Mouse (Mus musculus) liver, embryonic 16.5 days (tissue): ENCODE measurements around the gene Arl16. TPM values are rescaled to one million over a fixed set of nuclear protein-coding genes. Genes with fewer than 3 reads are reported as not detected.
A peak's percentile ranks its signal among the peaks of the same experiment; 100 is the strongest.

Experiments used
- ATAC-seq: fragments of 200-750 bp; cut with Nextera tagmentation; 2 replicates; pipeline ENCODE4 v1.8.0; 2017; ENCODE audit warnings: low read depth, mild to moderate bottlenecking, moderate number of reproducible peaks, moderate library complexity
- H3K27ac ChIP-seq: fragments of 300-500 bp; sonication (generic); 2 replicates; pipeline ENCODE4 v1.5.1; 2014; ENCODE audit warnings: mild to moderate bottlenecking, low read length
- H3K27me3 ChIP-seq: fragments of 300-500 bp; sonication (generic); 2 replicates; pipeline ENCODE4 v1.6.1; 2014; ENCODE audit warnings: low read depth, low read length, mixed read lengths; ENCODE audit not compliant: control insufficient read depth, insufficient read depth
- H3K36me3 ChIP-seq: fragments of 300-500 bp; sonication (generic); 2 replicates; pipeline ENCODE4 v1.6.1; 2014; ENCODE audit warnings: mild to moderate bottlenecking; ENCODE audit not compliant: control insufficient read depth, insufficient read depth
- H3K4me1 ChIP-seq: fragments of 300-500 bp; sonication (generic); 2 replicates; pipeline ENCODE4 v1.6.1; 2014; ENCODE audit warnings: low read depth, low read length, mixed read lengths; ENCODE audit not compliant: control insufficient read depth
- H3K4me2 ChIP-seq: fragments of 300-500 bp; sonication (generic); 2 replicates; pipeline ENCODE4 v1.6.1; 2014; ENCODE audit warnings: low read depth, low read length, mixed read lengths
- H3K4me3 ChIP-seq: fragments of 300-500 bp; sonication (generic); 2 replicates; pipeline ENCODE4 v1.5.1; 2014; ENCODE audit warnings: low read depth, mild to moderate bottlenecking, low read length
- H3K9ac ChIP-seq: fragments of 300-500 bp; sonication (generic); 2 replicates; pipeline ENCODE4 v1.6.1; 2014; ENCODE audit warnings: low read depth, low read length
- H3K9me3 ChIP-seq: fragments of 300-500 bp; sonication (generic); replicated peaks from 2 replicates; pipeline ENCODE4 v1.6.1; 2016; ENCODE audit warnings: low read length; ENCODE audit not compliant: control insufficient read depth
- WGBS: fragments of 180-500 bp; shearing (Covaris S2); extraction: QIAGEN DNeasy Blood & Tissue Kit; methylation state at CpG from one replicate; pipeline ENCODE4 v1.1.7; 2014; ENCODE audit not compliant: insufficient replicate concordance; 5-methylcytosine and 5-hydroxymethylcytosine counted together
- polyA plus RNA-seq: library from polyadenylated mRNA; unstranded; fragments of >200 nt; fragmentation: Nextera tagmentation; extraction: Ambion mirVana; gene quantifications from 2 replicates; pipeline ENCODE4 v1.2.1, GENCODE M21; 2015

Gene Arl16
- polyA plus RNA-seq, 1 experiment from 2014 or later, result 12.4 TPM

DNA sequence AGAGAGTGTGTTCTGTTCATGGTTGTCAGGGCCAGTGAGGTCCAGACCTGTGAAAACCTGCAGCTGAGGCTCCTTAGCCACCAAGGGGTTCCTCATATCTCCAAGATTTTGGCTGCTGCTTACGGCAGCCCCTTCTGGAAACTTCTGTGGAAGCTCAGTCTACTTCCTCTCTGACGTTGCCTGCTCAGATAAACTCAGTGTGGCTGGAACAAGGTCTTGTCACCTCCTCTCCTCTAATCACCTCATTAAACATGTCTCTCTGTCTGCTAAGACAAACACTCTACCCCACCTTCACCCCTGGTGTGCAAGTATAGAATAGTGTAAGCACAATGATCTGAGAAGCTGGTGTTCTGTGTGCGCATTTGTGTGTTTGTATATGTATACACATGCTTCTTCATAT, 21.9 kb downstream of the Arl16 start:
- no peak for ATAC-seq
- Histone ChIP-seq H3K9ac (no peak overlapping the region), H3K4me3 (no peak overlapping the region), H3K4me1 (no peaks in the 10 kb centered on the region), H3K27me3 (no peaks in the 10 kb centered on the region), H3K9me3 (no peaks in the 10 kb centered on the region), H3K4me2 (no peak overlapping the region), H3K27ac (no peak overlapping the region), H3K36me3 (no peaks in the 10 kb centered on the region)
- 38% methylated on average over 3 of the region's 3 CpGs for WGBS

- WGBS, result 50% methylated on average over 6 of the region's 6 CpGs
- H3K9me3 ChIP-seq, result no peaks in the 10 kb centered on the region
- H3K36me3 ChIP-seq, result no peaks in the 10 kb centered on the region
- no peak overlapping the region for H3K9ac ChIP-seq
- no peaks in the 10 kb centered on the region for H3K4me1 ChIP-seq
- ATAC-seq, result no peak
- H3K4me2 ChIP-seq, result no peak overlapping the region
- no peak overlapping the region for H3K4me3 ChIP-seq
- no peaks in the 10 kb centered on the region for H3K27me3 ChIP-seq
- H3K27ac ChIP-seq, result no peak overlapping the region
Observed at GRCm38 (mm10) chr11:120444106-120444505, 23.3 kb downstream of the Arl16 start.

- H3K9me3 ChIP-seq, result no peaks in the 10 kb centered on the region
- 67% methylated on average over 3 of the region's 3 CpGs for WGBS
Observed at GRCm38 (mm10) chr11:120442765-120443280, 24.6 kb downstream of the Arl16 start.

DNA sequence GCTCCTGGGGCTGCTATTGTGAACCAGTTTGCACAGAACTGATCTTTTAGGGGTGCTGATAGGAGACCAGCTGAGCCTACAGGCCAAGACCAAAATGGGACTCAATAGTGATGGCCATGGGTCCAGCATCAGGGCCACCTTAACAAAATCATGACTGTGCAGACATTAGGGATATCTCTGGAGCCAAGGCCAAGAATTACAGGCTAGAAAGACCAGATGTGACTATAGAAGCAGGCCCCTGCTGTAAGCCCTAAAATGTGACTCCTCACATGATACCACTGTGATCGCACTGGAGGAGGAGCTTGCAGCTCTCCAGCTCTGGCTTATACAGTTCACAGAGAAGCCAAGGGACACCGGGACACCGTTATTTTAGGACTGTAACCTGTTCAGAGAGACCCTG, 25.1 kb downstream of the Arl16 start, which contains the start of gene Tspan10:
Gene Tspan10 (plus strand): TSS at position 301 of the 400 bp plus-strand sequence.
- Histone ChIP-seq H3K4me3 (no peak within 1 kb of the TSS), H3K27ac (no peak within 1 kb of the TSS)

More at GRCm38 (mm10) chr11:120442765-120443280, 24.6 kb downstream of the Arl16 start:
- Histone ChIP-seq H3K27me3 (no peaks in the 10 kb centered on the region), H3K4me1 (no peaks in the 10 kb centered on the region), H3K36me3 (no peaks in the 10 kb centered on the region), H3K4me3 (no peak overlapping the region), H3K9ac (no peak overlapping the region), H3K4me2 (no peak overlapping the region), H3K27ac (no peak overlapping the region)
- no peak for ATAC-seq

GRCm38 (mm10) chr11:120437857-120438385, 29.5 kb downstream of the Arl16 start:
- 25% methylated on average over 12 of the region's 12 CpGs for whole genome bisulfite sequencing
- peak overlapping the region; percentile 93 for H3K27ac ChIP-seq
- peak overlapping the region; percentile 91 for H3K4me3 ChIP-seq
- ATAC-seq, result no peak
- peaks cover 11% of the 10 kb centered on the region for H3K4me1 ChIP-seq
- H3K27me3 ChIP-seq, result no peaks in the 10 kb centered on the region
- H3K9ac ChIP-seq, result peak overlapping the region; percentile 98
- peaks cover 10% of the 10 kb centered on the region for H3K36me3 ChIP-seq
- H3K4me2 ChIP-seq, result peak overlapping the region; percentile 78
- H3K9me3 ChIP-seq, result no peaks in the 10 kb centered on the region

More for the DNA sequence above, 25.1 kb downstream of the Arl16 start, which contains the start of gene Tspan10:
- no peaks in the 10 kb centered on the region for H3K27me3 ChIP-seq
- no peak for ATAC-seq
- no peak within 1 kb of the TSS for H3K9ac ChIP-seq
- no peaks in the 10 kb centered on the region for H3K9me3 ChIP-seq
- H3K36me3 ChIP-seq, result no peaks in the 10 kb centered on the region
- H3K4me1 ChIP-seq, result no peaks in the 10 kb centered on the region
- WGBS, result 84% methylated on average over 3 of the region's 3 CpGs
- no peak within 1 kb of the TSS for H3K4me2 ChIP-seq

GRCm38 (mm10) chr11:120437152-120437856, 30.1 kb downstream of the Arl16 start, which contains the start of gene Nploc4:
Nploc4 (minus strand) TSS chr11:120437708.
- under 1% methylated on average over 71 of the region's 77 CpGs for WGBS
- H3K4me2 ChIP-seq, result peak within 1 kb of the TSS; percentile 78
- H3K4me3 ChIP-seq, result peak within 1 kb of the TSS; percentile 91
- H3K27ac ChIP-seq, result peak within 1 kb of the TSS; percentile 93
- peak; percentile 94 for ATAC-seq
- no peaks in the 10 kb centered on the region for H3K27me3 ChIP-seq
- peak within 1 kb of the TSS; percentile 98 for H3K9ac ChIP-seq
- peaks cover 16% of the 10 kb centered on the region for H3K36me3 ChIP-seq
- H3K9me3 ChIP-seq, result no peaks in the 10 kb centered on the region
- peaks cover 11% of the 10 kb centered on the region for H3K4me1 ChIP-seq

DNA sequence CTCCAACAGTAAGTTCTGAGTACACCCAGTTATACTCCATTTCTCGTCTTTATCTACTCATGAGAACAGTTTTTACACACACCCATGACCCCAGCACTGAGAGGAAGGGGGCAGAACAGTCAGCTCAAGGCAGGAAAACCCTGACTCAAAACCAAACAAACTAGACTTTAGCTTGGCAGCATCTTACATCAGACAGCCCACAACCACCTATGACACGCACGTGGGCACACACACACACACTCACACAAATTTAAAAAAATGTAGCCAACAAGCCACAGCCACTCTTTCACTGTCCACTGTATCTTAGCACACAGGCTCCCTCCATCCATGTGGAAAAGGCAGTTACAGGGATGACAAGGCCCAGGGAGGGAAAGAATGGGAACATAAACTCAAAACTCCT, 40.7 kb downstream of the Arl16 start:
- no peak for ATAC-seq
- H3K36me3 ChIP-seq, result peaks cover 58% of the 10 kb centered on the region
- H3K9ac ChIP-seq, result no peak overlapping the region
- H3K9me3 ChIP-seq, result no peaks in the 10 kb centered on the region
- H3K4me2 ChIP-seq, result no peak overlapping the region
- no peak overlapping the region for H3K4me3 ChIP-seq
- H3K4me1 ChIP-seq, result no peaks in the 10 kb centered on the region; the same call in 1 of the 2 replicates
- H3K27ac ChIP-seq, result no peak overlapping the region
- WGBS, result 77% methylated on average over 3 of the region's 3 CpGs
- no peaks in the 10 kb centered on the region for H3K27me3 ChIP-seq

DNA sequence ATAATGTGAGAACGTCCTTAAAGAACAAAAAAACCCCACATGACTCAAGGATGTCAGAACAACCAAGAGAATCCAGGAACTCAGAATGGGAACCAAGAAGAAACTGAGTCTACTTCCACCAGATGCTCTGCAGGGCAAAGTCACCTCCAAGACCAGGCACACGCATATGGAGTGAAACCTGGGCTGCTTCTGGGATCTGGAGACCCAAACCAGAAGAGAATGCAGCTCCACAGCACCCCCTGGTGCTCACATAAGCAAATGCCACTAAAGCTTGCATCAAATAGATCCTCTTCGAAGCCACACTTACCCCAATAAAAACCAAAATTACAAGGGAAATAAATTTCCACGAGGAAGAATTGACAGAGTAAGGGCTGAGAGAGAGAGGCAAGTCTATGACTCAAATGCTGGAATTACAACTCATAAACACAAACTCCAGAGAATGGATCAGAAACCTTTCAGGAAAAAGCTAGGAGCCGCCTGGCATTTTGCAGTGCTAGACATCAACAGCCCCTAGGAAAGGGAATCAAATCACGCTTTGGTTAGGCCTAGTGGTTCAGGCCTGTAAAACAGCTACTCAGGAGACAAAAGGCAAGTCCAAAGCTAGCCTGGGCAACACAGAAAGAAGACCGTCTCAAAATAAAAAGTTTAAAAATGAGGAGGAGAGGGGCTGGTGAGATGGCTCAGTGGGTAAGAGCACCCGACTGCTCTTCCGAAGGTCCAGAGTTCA, 43.7 kb downstream of the Arl16 start:
- H3K27me3 ChIP-seq, result no peaks in the 10 kb centered on the region
- H3K4me1 ChIP-seq, result no peaks in the 10 kb centered on the region; the same call in 1 of the 2 replicates
- no peak overlapping the region for H3K27ac ChIP-seq
- WGBS, result 67% methylated on average over 9 of the region's 9 CpGs
- no peak for ATAC-seq
- no peaks in the 10 kb centered on the region for H3K9me3 ChIP-seq
- H3K9ac ChIP-seq, result no peak overlapping the region
- H3K36me3 ChIP-seq, result peaks cover 73% of the 10 kb centered on the region
- H3K4me2 ChIP-seq, result no peak overlapping the region
- H3K4me3 ChIP-seq, result no peak overlapping the region
